Mouse (Mus musculus) inflammation-experienced regulatory T-cells (primary cell): Measurements from ENCODE around the gene 1700012P22Rik. TPM values are rescaled to one million over a fixed set of nuclear protein-coding genes. Genes with fewer than 3 reads are reported as not detected.

Experiments
- polyA plus RNA-seq, 2 experiments: library from polyadenylated mRNA; unstranded; fragments of 100-300 nt; shearing (Covaris generic); gene quantifications; one replicate each; pipeline ENCODE4 v1.2.1; 2017

1700012P22Rik gene
- polyA plus RNA-seq = not detected

GRCm38 (mm10) chr4:144438672-144439071, at the start of gene 1700012P22Rik:
1700012P22Rik (minus strand) TSS chr4:144438772.

GRCm38 (mm10) chr4:144463656-144464055, 25.1 kb upstream of the 1700012P22Rik start, which contains the start of gene Aadacl3:
Aadacl3 (minus strand) TSS chr4:144463756.

GRCm38 (mm10) chr4:144453217-144453616, 14.6 kb upstream of the 1700012P22Rik start, which contains the start of gene Gm9944:
Gm9944 (minus strand) TSS chr4:144453317.

GRCm38 (mm10) chr4:144408290-144408689, 30.3 kb downstream of the 1700012P22Rik start, which contains the start of gene Pramef12:
Pramef12 (minus strand) TSS chr4:144408464.

GRCm38 (mm10) chr4:144377911-144378310, 60.7 kb downstream of the 1700012P22Rik start, which contains the start of gene Pramef20:
Pramef20 (minus strand) TSS chr4:144377933.

Other genes starting within 250 kb of the 1700012P22Rik start
- under 1 TPM in 1 of 2 experiments, not detected in 1; 0.43 TPM for gene Oog2, start 248.1 kb downstream of the 1700012P22Rik start, polyA plus RNA-seq
- not detected for gene C87977, start 225.5 kb downstream of the 1700012P22Rik start, polyA plus RNA-seq
- gene Pramel5, start 158.3 kb downstream of the 1700012P22Rik start, polyA plus RNA-seq = not detected
- under 1 TPM; 0.12 to 0.22 TPM for gene Gm13128, start 108.5 kb downstream of the 1700012P22Rik start, polyA plus RNA-seq
- under 1 TPM in 1 of 2 experiments, not detected in 1; 0.80 TPM for gene Gm13119, start 80.8 kb downstream of the 1700012P22Rik start, polyA plus RNA-seq
- 1 to 10 TPM in 1 of 2 experiments, not detected in 1; 2.1 TPM for gene Pramef20, start 60.8 kb downstream of the 1700012P22Rik start, polyA plus RNA-seq
- gene Pramef12, start 30.3 kb downstream of the 1700012P22Rik start, polyA plus RNA-seq = under 1 TPM in 1 of 2 experiments, not detected in 1; 0.97 TPM
- gene Gm9944, start 14.5 kb upstream of the 1700012P22Rik start, polyA plus RNA-seq = not detected
- not detected for gene Aadacl3, start 25.0 kb upstream of the 1700012P22Rik start, polyA plus RNA-seq
- gene 9430007A20Rik, start 81.0 kb upstream of the 1700012P22Rik start, polyA plus RNA-seq = under 1 TPM in 1 of 2 experiments, not detected in 1; 0.66 TPM
- gene Gm13124, start 126.4 kb upstream of the 1700012P22Rik start, polyA plus RNA-seq = not detected
- gene Aadacl4, start 174.9 kb upstream of the 1700012P22Rik start, polyA plus RNA-seq = under 1 TPM in 1 of 2 experiments, not detected in 1; 0.23 TPM
- gene Gm436, start 247.6 kb upstream of the 1700012P22Rik start, polyA plus RNA-seq = not detected